Mouse (Mus musculus) ZHBTc4 (cell line): ENCODE results near the gene H2-K1.

Experiments
- DNase-seq: peaks from one replicate; pipeline ENCODE4 v3.0.0-alpha.2; 2011; ENCODE audit warnings: low read depth, low spot score

H2-K1 gene

DNA sequence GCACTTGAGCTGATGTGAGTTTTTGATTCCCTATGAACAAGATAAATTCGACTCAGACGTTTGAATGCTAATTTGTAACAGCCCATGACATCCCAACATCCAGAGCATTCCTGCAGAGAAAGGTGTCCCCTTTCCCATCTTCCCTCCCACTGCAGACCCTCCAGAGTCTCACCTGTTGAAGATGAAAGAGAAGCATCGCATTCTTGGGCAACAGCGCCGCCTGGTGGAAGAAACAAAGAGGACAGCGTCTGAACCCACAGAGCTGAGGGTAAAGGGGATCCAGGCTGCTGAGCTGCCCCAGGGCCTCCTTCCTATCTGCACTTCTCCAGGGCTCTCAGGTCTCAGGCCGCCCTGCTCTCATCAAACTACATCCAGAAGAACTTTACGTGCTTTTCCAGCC is 18.0 kb downstream of the H2-K1 start:
- DNase-seq: peak; percentile 71

- DNase-seq: peak; percentile 98
Measured at GRCm38 (mm10) chr17:33981192-33981909, 18.8 kb downstream of the H2-K1 start.

GRCm38 (mm10) chr17:33980181-33981035 is 19.7 kb downstream of the H2-K1 start:
- peak; percentile 77 for DNase-seq

- DNase-seq: no peak
Measured at GRCm38 (mm10) chr17:33979512-33980050, 20.6 kb downstream of the H2-K1 start.

GRCm38 (mm10) chr17:33978631-33979031 is 21.5 kb downstream of the H2-K1 start:
- DNase-seq: peak; percentile 81

GRCm38 (mm10) chr17:33977861-33978557 is 22.1 kb downstream of the H2-K1 start:
- peak; percentile 24 for DNase-seq

DNA sequence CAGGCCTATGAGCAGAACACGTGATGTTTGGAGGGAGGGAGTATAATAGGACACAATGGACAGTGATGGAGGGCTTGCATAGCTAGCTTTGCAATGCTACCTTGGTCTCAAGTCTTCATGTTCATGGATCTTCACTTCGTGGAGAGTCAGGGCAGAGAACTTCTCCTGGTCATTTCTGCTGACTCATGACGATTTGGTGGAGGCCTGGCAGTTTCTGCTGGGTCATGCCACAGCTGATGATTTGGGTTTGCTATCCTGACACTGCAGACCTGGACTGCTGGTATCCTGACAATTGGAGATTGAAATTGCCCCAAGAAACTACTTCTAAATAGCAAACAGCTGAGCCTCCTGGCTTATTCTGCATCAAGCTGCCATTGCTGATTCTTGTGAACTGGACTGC is 26.6 kb downstream of the H2-K1 start:
- no peak for DNase-seq

- peak; percentile 53 for DNase-seq
Measured at GRCm38 (mm10) chr17:33972691-33973090, 27.5 kb downstream of the H2-K1 start.

DNA sequence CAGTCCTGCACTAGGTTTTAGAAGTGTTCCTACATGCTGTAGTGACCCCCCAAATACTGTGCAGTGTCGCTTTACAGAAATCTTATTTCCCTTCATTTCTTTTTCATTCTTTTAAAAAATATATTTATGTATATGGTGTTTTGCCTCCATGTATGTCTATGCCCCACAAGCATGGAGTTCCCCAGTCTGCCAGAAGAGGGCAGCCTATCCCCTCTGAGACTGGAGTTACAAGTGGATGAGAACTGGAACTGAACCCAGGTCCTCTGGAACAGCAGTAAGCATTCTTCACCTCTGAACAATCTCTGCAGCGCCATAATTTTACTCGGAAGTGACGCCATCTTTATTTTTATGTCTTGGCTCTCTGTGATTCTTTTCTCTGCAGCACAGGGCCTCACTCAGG is 30.8 kb downstream of the H2-K1 start:
- DNase-seq: peak; percentile 82

- DNase-seq: peak; percentile 88
Measured at GRCm38 (mm10) chr17:33968927-33969326, 31.2 kb downstream of the H2-K1 start.

GRCm38 (mm10) chr17:33968489-33968888 is 31.7 kb downstream of the H2-K1 start:
- DNase-seq: peak; percentile 88

DNA sequence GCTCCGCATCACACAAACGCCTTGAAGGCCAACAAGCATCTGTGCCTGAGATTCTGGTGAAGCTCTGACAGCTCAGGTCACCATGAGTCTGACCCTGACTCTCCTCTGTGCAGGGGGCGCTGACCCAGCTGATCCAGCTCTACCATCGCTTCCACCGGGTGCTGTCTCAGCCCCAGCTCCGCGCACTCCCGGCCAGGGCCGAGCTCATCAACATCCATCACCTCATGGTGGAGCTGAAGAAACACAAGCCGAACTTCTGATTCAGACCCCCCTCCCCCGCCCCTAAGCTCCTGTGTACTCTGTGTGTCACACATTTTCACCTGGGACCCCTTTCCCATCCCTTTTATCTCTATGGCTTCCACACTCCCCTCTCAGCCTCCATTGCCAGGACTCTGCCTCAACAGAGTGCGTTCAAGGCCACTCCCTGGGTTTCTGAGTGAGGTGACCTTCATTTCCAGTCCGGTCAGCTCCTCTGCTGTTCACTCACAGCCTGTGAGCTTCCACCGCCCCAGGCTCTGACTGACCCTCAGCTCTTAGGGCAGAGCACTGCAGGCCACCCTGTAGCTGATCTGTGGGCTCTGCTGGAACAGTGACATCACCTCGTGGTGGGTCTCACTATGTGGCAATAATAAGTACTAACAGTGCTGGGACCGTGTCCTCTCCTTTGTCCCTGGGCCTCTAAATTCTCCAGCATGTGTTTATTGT is 34.1 kb downstream of the H2-K1 start:
- DNase-seq: no peak

GRCm38 (mm10) chr17:33965082-33965845 is 34.9 kb downstream of the H2-K1 start:
- no peak for DNase-seq

DNA sequence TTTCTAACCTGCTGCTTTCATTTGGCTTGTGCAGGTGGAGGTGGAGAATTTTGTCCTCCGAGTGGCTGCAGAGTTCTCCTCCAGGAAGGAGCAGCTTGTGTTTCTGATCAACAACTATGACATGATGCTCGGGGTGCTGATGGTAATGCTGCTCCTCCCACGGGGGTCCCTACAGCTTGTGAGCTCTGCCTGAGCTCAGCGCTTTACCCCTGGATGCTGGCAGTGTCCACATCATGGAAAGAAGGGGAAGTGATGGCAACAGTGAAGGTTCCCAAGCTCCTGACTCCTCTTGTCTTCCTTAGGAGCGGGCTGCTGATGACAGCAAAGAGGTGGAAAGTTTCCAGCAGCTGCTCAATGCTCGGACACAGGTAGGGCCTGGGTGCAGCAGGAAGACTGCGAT is 37.3 kb downstream of the H2-K1 start:
- DNase-seq: no peak

DNA sequence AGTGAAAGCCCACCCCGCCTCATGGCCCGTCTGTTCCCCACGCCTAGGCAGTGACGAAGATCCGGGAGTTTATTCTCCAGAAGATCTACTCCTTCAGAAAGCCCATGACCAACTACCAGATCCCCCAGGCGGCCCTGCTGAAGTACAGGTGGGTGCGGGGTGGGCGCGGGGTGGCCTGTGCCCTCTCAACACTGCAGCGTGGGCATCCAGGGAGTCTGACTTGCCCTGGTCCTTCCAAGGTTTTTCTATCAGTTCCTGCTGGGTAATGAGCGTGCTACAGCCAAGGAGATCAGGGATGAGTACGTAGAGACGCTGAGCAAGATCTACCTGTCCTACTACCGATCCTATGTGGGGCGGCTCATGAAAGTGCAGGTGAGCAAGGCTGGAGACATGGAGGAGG is 40.2 kb downstream of the H2-K1 start:
- no peak for DNase-seq

GRCm38 (mm10) chr17:33959135-33959534 is 41.0 kb downstream of the H2-K1 start:
- no peak for DNase-seq

DNA sequence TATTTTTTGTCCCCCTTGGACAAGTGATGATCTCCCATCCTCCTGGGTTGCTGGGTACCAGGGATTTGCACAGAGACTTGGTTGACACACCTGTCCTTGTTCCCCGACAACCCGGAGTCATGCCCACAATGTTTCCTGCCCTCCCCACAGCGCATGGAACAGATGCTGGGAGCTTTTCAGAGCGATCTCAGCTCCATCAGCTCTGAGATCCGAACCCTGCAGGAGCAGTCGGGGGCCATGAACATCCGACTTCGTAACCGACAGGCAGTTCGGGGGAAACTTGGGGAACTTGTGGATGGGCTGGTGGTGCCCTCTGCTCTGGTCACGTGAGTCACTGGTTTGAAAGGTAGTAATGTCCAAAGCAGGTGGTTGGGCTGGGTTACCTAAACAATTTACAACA is 41.7 kb downstream of the H2-K1 start:
- no peak for DNase-seq

DNA sequence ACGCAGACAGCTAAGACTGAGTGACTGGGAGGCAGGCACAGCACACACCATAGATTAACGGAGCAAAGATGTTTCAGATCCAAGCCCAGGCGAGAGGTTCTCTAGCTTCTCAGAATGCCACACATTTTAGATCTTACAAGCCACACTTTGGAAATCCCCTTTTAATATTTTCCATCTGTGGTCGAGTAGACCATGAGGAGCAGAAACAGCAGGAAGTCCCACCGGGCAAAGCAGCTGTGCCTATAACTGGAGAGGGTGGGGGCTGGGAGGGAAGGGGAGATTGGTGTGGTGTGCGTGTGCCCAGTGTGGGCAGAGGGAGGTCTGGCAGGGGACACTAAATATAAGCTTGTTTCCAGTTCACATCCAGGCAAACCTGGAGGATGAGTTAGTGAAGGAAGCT is 42.7 kb downstream of the H2-K1 start:
- no peak for DNase-seq

DNA sequence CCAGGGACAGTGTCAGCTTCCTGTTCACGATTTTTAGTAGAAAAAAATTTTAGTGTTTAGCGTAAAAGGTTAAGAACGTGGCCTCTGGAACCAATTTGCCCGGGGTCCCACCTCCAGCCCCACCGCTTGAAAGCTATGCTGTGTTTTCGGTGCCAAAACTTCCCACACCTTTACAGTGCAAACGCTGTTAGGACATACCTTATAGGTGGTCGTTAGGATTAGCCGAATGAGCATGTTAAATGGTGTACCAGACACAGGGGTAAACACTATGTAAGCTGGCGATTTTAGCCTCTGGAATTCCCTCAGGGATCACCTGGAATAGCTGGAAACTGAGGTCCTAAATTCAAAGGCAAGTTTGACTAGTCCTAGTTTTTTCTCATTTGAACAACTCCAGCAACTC is 43.8 kb downstream of the H2-K1 start:
- DNase-seq: no peak

DNA sequence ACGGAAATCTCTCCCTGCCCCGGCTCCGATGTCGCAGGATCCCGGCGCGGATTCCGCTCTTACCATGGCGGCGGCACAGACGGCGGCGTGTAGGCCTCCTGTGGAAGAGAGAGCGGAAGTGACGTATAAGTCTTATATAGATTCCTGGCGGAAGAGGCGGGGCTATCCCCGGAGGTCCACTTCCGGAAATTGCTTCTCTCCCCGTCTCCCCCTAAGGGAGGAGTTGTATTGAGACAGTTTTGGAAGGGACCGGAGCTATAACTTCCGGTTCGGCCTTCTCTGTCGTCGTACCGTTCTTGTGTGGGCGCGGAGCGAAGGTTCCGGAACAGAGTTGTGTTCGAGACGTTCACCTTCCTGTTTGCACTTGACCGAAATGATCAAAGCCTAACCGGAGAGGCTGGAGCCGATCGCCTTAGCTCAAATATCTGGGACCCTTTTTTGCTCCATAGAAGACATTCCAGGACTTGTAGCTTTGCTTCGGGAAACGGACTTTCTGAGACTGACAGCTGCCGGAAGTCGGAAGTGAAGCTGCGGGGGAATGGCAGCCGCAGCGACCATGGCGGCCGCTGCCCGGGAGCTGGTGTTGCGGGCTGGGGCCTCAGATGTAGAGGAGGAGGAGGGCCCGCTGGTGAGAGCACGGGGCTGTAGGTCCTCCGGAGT is 44.5 kb downstream of the H2-K1 start, which contains the start of the genes Vps52 and Rps18:
TSS of gene Vps52 (plus strand) at position 258 of the 660 bp plus-strand sequence.
TSS of gene Rps18 (minus strand) at position 447 of the 660 bp plus-strand sequence.
- peak; percentile 98 for DNase-seq
